Mouse (Mus musculus): Measurements from ENCODE around the gene Snx30.

Snx30 gene

GRCm38 (mm10) chr4:59805181-59805967, at the start of gene Snx30:
Snx30 (plus strand) TSS chr4:59805840.
- in situ Hi-C loops (cut with MboI, MseI): no loop called here

DNA sequence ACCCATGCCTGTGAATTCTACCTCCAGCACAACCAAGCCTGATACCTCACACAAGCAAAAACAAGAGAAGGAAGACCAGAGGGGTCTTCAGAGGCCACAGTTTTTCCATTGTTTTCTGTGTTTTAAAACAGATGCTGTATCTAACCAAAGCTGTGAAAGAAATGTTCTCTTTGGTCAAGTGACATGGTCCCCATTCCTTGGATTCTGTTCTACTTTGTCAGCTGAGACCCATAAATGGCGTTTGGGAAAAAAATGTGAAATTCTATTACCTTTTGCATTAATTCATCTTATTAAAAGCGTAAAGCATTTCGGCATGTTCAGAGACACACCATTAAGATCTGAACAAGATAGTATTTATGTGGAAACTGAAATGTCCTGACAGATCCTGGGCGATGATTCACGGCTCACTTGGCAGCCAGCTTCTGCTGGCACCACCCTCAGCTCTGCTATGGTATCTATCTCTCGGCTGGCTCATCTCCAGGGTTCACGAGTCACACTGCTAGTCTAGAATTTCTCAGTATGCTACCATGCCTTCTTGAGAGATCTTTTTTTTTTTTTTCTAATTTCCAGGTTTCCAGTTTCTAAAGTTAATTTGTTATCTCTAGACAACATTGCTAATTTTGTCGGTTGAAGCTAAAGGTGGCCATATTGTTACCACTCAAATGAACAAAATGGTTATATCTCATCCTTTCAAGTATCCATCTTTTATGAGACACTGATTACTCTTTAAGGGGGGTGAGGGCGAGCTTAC, 49.1 kb upstream of the Snx30 start:
- in situ Hi-C loops (cut with MboI, MseI): no loop called here

GRCm38 (mm10) chr4:59757452-59758435, 47.9 kb upstream of the Snx30 start:
- in situ Hi-C loops (cut with MboI, MseI): no loop called here

DNA sequence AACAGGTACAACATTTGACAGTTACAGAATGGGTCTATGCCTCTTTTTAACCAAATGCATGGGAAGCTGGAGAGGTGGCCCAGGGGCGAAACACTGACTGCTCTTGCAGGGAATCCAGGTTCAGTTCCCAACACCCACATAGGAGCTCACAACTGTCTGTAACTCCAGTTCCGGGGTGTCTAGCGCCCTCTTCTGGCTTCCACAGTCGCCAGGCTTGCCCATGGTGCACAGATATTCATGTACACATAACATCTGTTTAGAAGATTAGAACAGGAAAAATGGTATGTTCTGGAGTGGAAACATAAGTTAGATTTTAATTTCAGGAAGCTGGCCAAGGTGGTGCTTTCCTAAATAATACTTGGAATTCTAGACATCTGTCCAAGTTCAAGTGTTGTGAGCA, 45.6 kb upstream of the Snx30 start:
- in situ Hi-C loops (cut with MboI, MseI): no loop called here

DNA sequence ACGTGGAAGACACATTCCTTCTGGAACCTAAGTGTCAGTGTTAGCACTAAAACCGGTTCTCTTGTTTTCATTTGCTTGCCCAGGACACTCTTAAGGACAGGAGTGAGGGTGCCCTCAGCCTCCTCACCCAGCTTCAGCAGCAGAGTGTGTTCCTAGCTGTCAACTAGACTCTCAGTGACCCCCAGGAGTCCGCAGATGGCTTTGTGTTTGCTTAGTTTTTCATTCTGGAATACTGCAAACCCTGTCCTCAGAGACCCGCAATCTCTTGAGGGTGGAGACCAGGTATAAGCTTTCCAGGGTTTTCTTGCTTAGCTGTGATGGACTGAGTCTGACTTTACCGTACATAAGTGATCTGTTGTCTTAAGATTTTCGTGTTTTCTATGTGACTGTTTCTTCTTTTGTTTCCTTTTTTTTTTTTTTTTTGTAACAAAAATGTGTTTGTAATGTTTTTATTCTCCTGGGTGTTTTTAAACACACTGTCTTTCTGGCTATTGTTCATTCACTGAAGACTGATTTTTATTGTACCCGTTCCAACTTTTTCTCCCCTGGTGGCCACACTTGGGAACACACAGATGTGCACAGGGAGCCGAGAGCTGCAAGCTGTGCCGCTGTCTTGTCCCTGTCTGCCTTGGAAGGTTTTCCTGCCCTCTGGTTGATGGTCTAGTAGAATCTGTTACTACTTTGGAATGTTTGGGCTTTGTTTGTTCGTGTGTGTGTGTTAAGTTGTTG, 44.8 kb upstream of the Snx30 start:
- in situ Hi-C loops (cut with MboI, MseI): no loop called here

GRCm38 (mm10) chr4:59761365-59761729, 44.3 kb upstream of the Snx30 start:
- in situ Hi-C loops (cut with MboI, MseI): no loop called here

DNA sequence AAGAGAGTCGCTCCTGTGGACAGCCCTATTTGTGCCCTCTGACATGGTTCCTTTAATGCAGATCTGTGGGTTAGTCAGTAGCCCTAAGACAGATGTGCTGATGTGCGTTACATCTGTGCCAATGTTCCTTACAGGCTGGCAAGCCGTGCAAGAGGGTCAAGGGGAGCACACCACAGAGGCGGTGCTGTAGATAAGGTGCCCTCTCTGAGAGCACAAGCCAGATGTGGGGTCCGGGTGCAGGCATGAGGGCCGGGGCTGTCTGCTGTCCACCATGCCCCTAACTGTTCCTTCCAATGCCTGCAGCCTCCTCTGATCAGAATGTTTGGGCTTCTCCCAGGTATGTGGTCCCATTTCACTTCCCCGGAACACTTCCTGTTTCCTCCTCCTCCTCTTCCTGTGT, 40.7 kb upstream of the Snx30 start:
- in situ Hi-C loops (cut with MboI, MseI): loop anchor here (5.0 kb wide), 1 partner anchor 143 kb away; no protein-coding TSS in a partner anchor

- in situ Hi-C loops (cut with MboI, MseI): loop anchor here (5.0 kb wide), 1 partner anchor 143 kb away; no protein-coding TSS in a partner anchor
These were observed 40.1 kb upstream of the Snx30 start for GRCm38 (mm10) chr4:59765385-59766005.

DNA sequence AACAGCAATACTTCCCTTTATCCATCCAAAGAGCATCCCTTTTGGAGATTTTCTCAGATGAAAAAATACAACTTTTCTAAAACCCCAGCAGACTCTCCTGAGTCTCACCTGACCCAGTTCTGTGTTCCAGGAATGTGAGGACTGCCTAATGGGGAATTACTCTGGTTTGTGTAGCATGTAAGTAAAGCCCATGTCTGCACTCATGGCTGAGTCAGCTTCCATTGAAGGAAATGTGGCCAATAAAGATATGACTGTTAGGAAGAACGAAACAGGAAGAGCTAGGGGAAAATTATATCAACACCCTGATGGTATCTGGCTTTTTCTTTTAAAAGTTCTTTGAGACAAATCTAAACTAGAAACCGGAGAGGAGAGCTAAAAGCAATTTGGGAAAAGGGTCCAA, 37.9 kb upstream of the Snx30 start:
- in situ Hi-C loops (cut with MboI, MseI): loop anchor here (5.0 kb wide), 1 partner anchor 145 kb away; no protein-coding TSS in a partner anchor

DNA sequence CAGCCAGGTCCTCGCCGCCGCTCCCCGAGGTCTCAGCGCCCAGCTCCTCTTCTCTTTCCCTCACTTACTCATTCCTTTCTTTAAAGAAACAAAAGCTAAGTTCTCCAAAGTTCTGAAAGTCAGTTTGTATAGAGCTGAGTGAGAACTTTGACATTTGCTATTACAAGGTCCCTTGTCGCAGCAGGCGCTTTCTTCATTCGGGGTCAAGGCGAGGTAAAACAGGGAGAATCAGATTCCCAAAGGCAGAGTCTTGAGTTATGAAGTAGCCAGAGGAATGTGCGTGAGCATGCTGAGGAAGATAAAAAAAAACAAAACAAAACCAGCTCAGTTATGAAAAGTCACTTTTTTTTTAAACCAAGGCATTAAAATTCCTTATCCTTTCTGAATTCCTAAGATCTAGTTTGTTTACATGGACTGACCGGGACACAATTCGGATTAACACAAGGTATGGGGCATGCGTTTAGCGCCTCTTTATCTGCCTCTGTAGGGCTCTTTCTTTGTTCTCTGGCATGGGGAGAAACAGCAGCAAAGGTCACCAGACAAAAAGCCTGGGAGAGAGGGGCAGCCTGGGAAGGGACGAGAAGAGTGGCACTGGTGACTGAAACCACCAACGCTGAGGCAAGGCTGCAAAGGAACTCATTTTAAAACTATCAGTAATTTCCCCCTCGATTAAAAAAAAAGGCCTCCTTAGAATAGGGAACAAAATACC, 33.3 kb upstream of the Snx30 start:
- in situ Hi-C loops (cut with MboI, MseI): no loop called here

GRCm38 (mm10) chr4:59777828-59778227, 27.8 kb upstream of the Snx30 start:
- in situ Hi-C loops (cut with MboI, MseI): no loop called here

GRCm38 (mm10) chr4:59780568-59780967, 25.1 kb upstream of the Snx30 start:
- in situ Hi-C loops (cut with MboI, MseI): no loop called here

DNA sequence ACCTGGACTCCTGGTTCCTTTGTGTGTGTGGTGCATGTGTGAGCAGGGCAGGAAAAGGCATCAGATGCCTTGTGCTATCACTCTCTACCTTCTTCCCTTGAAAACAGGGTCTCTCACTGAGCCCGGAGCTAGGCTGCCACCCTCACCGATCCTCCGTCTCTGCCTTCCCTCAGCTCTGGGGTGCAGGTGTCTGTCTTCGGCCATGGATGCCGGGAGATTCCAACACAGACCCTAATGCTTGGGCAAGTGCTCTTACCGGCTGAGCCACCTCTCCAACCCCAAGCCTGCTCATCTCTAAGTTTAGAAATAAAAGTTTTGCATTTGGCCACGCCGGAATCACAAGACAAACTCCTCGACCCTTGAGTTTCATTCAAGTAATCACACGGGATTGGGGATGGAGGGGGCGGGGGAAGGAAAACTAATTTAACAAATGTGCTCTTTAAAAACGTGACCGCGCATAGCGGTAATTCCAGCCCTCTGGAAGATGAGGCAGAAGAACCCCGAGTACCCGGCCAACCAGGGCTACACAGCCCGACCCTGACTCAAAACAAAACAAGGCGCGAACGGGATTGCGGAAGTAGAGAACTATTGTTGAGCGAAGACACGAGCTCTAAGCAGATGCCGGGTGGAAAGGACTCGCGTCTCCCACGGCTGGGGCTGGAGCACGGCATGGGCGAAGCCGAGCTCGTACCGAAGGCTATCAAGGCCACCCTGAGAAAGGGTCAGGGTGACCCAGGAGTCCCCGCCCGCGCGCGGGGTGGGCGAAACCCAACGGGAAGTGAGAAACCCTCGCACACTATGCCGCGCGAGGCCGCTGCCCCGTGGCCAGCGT, 22.6 kb upstream of the Snx30 start:
- in situ Hi-C loops (cut with MboI, MseI): no loop called here

DNA sequence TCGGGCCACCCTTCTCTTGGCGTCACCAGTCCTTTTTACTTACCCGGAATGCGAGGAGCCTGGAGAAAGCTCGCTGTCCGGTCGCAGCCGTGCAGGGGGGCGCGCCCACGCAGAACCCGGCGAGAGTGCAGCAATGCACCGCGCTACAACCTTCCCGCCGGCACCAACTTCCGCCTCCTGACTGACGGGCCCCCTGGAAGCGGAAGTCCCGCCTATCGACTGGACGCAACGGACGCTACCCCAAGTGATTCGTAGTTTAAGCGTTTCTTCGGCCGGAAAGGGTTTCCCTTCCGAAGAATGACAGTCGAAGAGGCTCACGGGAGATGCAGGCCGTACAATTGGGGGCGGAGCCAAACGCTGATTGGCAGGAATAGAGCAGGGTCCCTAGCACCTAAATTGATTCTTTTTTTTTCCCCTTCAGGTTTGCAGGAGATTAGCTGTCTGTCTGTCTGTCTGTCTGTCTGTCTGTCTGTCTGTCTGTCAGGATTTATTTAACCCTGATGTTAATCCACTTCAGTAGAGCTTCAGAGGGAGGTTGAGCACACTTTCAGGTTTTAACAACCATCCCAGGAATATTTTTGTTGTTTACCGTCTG, 21.9 kb upstream of the Snx30 start:
- in situ Hi-C loops (cut with MboI, MseI): no loop called here

GRCm38 (mm10) chr4:59785412-59785811, 20.2 kb upstream of the Snx30 start:
- in situ Hi-C loops (cut with MboI, MseI): no loop called here

DNA sequence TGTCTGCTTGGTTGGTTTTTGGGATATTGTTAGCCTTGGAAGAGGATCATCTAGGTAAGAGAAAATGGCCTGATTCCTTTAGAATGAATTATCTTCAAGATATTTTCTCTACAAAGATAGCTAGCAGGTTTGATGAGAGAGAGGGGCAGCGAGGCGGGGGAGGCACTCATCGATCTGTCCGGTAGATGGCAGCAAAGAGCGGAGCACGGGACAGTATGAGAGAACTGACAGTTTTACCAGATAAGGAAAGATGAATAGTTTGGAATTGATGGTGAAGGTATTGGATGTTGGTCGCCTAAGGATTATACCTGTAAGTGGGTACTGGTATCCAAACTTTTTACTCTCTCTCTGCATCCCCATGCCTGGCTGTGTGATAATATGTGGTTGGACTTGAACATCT, 19.0 kb upstream of the Snx30 start:
- in situ Hi-C loops (cut with MboI, MseI): no loop called here

DNA sequence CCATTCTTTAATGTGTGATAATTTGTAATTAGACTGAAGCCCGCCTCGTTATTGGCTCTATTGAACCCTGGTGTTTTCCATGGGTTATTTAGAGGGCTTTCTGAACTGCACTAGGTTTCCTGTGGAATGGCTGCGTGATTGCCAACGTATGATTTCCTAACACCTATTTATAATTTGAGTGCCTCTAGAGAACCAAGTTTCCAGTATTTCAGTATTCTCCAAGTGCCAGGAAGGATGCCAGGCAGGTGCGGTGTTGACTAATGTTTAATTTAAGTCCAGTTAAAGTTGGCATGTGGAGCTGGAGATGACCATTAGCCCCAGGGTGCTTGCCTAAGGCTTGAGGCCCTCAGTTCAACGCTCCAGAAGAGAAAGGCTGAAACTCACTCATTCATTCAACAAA, 18.5 kb upstream of the Snx30 start:
- in situ Hi-C loops (cut with MboI, MseI): no loop called here

DNA sequence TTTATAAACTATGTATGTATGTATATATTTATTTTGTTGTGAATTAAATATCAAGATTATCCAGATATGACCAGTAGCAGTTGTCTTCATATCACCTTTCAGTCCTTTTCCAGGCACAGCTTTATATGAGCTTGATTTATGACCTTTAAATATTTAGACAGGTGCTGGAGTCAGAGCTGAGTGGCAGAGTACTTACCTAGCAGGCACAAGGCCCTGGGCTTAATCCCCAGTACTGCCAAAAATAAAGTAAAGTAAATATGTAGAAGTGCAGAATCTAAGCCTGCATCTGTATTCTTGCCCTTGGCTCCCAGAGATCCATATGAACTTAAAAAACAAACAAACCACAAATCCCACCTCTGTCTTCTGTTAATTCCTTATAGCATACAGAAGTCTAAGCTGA, 16.6 kb upstream of the Snx30 start:
- in situ Hi-C loops (cut with MboI, MseI): no loop called here

- in situ Hi-C loops (cut with MboI, MseI): loop anchor here (5.0 kb wide), 1 partner anchor 54 kb away; no protein-coding TSS in a partner anchor
These were observed 12.0 kb upstream of the Snx30 start for GRCm38 (mm10) chr4:59793626-59794025.

All from regulatory T cell (primary cell).